Mouse (Mus musculus) heart, adult 2 months (tissue): ENCODE data around the gene Trmt6. TPM values are rescaled to one million over a fixed set of nuclear protein-coding genes. Genes with fewer than 3 reads are reported as not detected.

Source experiments
- DNase-seq, 2 experiments: peaks; one replicate each; pipeline ENCODE4 v3.0.0; 2021
- H3K27ac ChIP-seq: fragments of 200-600 bp; 2 replicates; pipeline ENCODE4 v1.8.1; 2022
- H3K27me3 ChIP-seq: fragments of 200-500 bp; 2 replicates; pipeline ENCODE4 v1.6.1; 2012; ENCODE audit warnings: mild to moderate bottlenecking, low read length, inconsistent platforms, mixed read lengths; ENCODE audit not compliant: control insufficient read depth, insufficient read depth
- H3K36me3 ChIP-seq: fragments of 200-500 bp; 2 replicates; pipeline ENCODE4 v1.6.1; 2012; ENCODE audit warnings: low read length, inconsistent platforms; ENCODE audit not compliant: control insufficient read depth, insufficient read depth
- H3K4me1 ChIP-seq: fragments of 200-500 bp; 2 replicates; pipeline ENCODE4 v1.6.1; 2011; ENCODE audit warnings: low read length; ENCODE audit not compliant: control insufficient read depth, insufficient read depth
- H3K4me3 ChIP-seq: fragments of 200-600 bp; 2 replicates; pipeline ENCODE4 v1.8.1; 2022
- H3K79me2 ChIP-seq: fragments of 200-500 bp; replicated peaks from 2 replicates; pipeline ENCODE4 v1.6.1; 2012; ENCODE audit warnings: mild to moderate bottlenecking, inconsistent platforms, low read length, moderate library complexity, mixed read lengths; ENCODE audit not compliant: control insufficient read depth, insufficient read depth
- H3K9ac ChIP-seq: fragments of 200-500 bp; 2 replicates; pipeline ENCODE4 v1.6.1; 2012; ENCODE audit warnings: low read depth, mild to moderate bottlenecking, control low read depth, inconsistent platforms, low read length, mixed read lengths
- CTCF ChIP-seq: fragments of 200-600 bp; IDR thresholded peaks from 2 replicates; pipeline ENCODE4 v1.8.1; 2022; ENCODE audit warnings: antibody characterized with exemption, mild to moderate bottlenecking, moderate library complexity
- EP300 ChIP-seq: fragments of 200-500 bp; IDR thresholded peaks from 2 replicates; pipeline ENCODE4 v1.6.1; 2011; ENCODE audit warnings: low read depth, low read length, control low read depth; ENCODE audit not compliant: insufficient read depth
- POLR2A ChIP-seq: fragments of 200-500 bp; IDR thresholded peaks from 2 replicates; pipeline ENCODE4 v1.6.1; 2011; ENCODE audit warnings: mild to moderate bottlenecking, low read depth, low read length, control low read depth; ENCODE audit not compliant: insufficient read depth
- WGBS: fragments of 180-500 bp; shearing (Covaris S2); methylation state at CpG from one replicate; pipeline ENCODE4 v1.1.7; 2018; 5-methylcytosine and 5-hydroxymethylcytosine counted together
- intact Hi-C: fragments of 180-260 bp; cut with DNase I; formaldehyde crosslinking; loops from one replicate; pipeline ENCODE4 v1.15.1; 2025
- polyA plus RNA-seq: library from polyadenylated mRNA; depleted of rRNA; stranded (reverse); fragments of >200 nt; gene quantifications from 2 replicates; pipeline ENCODE4 v1.2.3, GENCODE M21; 2012
- total RNA-seq, 2 experiments: library from RNA; stranded (reverse); gene quantifications; 2 replicates each; pipeline ENCODE4 v1.2.3; 2021

Gene Trmt6
- total and polyA plus RNA-seq, 3 experiments: 1.9 to 6.7 (median 5.2) TPM

DNA sequence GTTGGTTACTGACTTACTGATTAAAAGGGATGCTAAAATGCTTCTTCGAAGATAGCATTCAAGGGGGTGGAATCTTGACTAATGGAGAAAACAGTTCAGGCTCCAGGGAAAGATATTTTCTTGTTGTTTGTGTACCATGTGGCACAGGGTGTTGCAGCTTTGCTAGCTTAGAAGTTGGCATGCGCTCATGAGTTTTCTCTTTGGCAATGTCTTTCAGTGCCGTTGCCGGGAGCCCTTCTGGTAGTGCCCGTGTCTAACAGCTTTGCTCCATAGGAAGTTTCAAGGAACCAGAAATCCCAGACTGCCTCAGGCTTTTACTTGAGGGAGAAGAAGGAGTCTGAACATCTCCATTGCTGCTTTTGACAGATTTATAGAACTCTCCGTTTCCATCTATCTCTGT, 33.3 kb upstream of the Trmt6 start:
- DNase-seq: no peak
- no peak overlapping the region for H3K4me3 ChIP-seq
- H3K4me1 ChIP-seq: peaks cover 7% of the 10 kb centered on the region
- H3K27ac ChIP-seq: no peak overlapping the region
- no peak for TF ChIP-seq EP300
- no peak for TF ChIP-seq CTCF
- H3K79me2 ChIP-seq: peaks cover 3% of the 10 kb centered on the region; the same call in 1 of the 2 replicates
- no peaks in the 10 kb centered on the region; the same call in 1 of the 2 replicates for H3K36me3 ChIP-seq
- 87% methylated on average over 6 of the region's 6 CpGs for WGBS
- no peak overlapping the region for H3K9ac ChIP-seq
- intact Hi-C loops: loop anchor here (2.0 to 10.0 kb wide), 2 partner anchors 332 to 1796 kb away; partner anchors contain the start of gene Tmx4
- H3K27me3 ChIP-seq: no peaks in the 10 kb centered on the region

DNA sequence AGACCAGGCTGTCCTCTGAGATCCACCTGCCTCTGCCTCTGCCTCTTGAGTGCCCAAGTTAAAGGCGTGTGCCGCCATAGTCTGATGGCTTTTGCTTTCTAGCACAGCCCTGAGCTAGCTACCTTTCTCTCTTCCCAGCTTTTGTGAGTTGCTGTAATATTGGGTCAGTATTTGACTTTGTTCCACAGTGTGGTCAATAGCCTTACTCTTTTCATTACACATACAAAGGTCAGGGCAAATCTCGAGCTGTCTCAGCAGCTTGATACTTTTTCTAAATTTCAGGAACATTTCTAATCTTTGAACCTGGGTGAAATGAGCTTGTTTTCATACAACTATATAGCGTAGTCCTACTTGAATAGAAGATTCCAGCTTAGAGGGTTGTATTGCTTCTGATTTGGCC, 32.5 kb upstream of the Trmt6 start:
- H3K36me3 ChIP-seq: no peaks in the 10 kb centered on the region; the same call in 1 of the 2 replicates
- H3K27ac ChIP-seq: no peak overlapping the region
- H3K9ac ChIP-seq: no peak overlapping the region
- TF ChIP-seq EP300 (no peak), CTCF (no peak), POLR2A (no peak)
- H3K4me3 ChIP-seq: no peak overlapping the region
- WGBS: 91% methylated on average over 4 of the region's 4 CpGs
- intact Hi-C loops: loop anchor here (2.0 to 10.0 kb wide), 2 partner anchors 332 to 1796 kb away; partner anchors contain the start of gene Tmx4
- DNase-seq: no peak
- H3K27me3 ChIP-seq: no peaks in the 10 kb centered on the region
- H3K4me1 ChIP-seq: peaks cover 7% of the 10 kb centered on the region
- peaks cover 3% of the 10 kb centered on the region; the same call in 1 of the 2 replicates for H3K79me2 ChIP-seq

DNA sequence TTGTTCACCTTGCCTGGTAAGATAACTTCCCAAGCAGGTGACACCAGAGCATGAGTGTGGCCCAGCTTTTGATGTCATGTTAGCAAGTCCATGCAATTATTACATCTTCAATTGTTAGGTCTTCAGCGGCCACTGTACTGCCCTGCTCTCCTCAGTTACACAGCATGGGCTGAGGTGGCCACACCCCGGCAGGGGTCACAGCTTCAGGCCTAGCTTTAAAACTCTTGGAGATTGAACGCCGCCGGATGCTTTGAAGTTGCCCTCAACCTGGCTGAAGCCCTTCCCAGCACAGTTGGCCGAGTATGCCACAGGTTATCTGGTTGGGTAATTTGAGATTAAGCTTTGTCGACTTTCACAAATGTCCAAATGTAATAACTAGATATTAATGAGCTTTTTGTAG, 31.7 kb upstream of the Trmt6 start:
- TF ChIP-seq EP300: no peak
- no peak for TF ChIP-seq POLR2A
- TF ChIP-seq CTCF: no peak
- peaks cover 3% of the 10 kb centered on the region; the same call in 1 of the 2 replicates for H3K79me2 ChIP-seq
- peak overlapping the region; percentile 58 for H3K9ac ChIP-seq
- no peak for DNase-seq
- 45% methylated on average over 7 of the region's 7 CpGs for WGBS
- no peaks in the 10 kb centered on the region; the same call in 1 of the 2 replicates for H3K36me3 ChIP-seq
- H3K4me1 ChIP-seq: peaks cover 7% of the 10 kb centered on the region
- H3K4me3 ChIP-seq: peak overlapping the region; percentile 95
- H3K27ac ChIP-seq: no peak overlapping the region
- H3K27me3 ChIP-seq: no peaks in the 10 kb centered on the region
- intact Hi-C loops: loop anchor here (10.0 kb wide), 1 partner anchor 1797 kb away; the partner anchor contains the start of gene Tmx4

DNA sequence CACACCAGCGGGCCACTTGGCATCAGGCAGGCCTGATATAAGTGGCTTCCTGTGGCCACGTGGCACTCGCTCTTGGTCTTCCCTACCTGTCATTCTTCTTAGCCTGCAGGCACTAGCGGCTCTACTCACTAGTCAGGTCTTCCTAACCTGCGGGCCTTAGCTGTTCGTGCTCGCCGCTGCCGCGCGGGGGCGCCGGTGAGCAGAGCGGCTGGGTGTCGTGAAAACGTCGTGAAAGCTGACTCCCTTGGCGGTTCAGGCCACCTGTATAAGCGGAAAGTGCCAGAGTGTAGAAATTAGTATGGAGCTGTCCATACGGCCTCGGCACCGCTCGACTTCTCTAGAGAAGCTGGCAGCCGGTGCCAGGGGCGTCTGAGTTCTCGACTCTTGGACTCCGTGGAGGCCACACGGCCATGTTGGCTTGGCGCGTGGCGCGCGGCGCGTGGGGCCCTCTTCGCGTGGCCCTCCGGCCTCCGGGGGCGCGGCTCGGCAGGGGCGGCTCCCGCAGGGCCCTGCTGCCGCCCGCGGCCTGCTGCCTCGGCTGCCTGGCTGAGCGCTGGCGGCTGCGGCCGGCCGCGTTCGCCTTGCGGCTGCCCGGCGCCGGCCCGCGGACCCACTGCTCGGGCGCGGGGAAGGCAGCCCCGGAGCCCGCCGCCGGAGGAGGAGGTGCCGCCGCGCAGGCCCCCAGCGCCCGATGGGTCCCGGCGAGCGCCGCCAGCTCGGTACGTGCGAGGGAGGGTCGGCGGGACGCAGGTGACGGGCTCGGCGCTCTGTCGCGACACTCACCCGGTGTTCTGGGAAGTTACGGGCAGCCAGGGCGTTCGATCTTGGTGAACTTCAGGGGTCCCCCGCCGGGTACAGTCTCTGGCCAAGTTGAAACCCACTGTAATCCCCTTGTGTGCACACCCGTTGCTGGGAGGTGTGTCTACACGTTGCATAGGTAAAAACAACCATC, 30.8 kb upstream of the Trmt6 start, which contains the start of gene Crls1:
Crls1 (plus strand) TSS at position 260 of the 952 bp plus-strand sequence.
- Histone ChIP-seq H3K4me1 (peaks cover 7% of the 10 kb centered on the region), H3K27me3 (no peaks in the 10 kb centered on the region), H3K9ac (peak within 1 kb of the TSS; percentile 98), H3K79me2 (peaks cover 3% of the 10 kb centered on the region; the same call in 1 of the 2 replicates), H3K4me3 (peak within 1 kb of the TSS; percentile 95), H3K36me3 (no peaks in the 10 kb centered on the region; the same call in 1 of the 2 replicates), H3K27ac (peak within 1 kb of the TSS; percentile 78)
- 1% methylated on average over 95 of the region's 96 CpGs for WGBS
- intact Hi-C loops: loop anchor here (1.0 to 10.0 kb wide), 3 partner anchors 30 to 1798 kb away; partner anchors contain the start of genes Mcm8, Tmx4 and Trmt6
- TF ChIP-seq POLR2A (peak; percentile 61), CTCF (no peak), EP300 (peak; percentile 78; the same call in 1 of the 2 replicates)
- DNase-seq: peak; percentile 94 to 99

DNA sequence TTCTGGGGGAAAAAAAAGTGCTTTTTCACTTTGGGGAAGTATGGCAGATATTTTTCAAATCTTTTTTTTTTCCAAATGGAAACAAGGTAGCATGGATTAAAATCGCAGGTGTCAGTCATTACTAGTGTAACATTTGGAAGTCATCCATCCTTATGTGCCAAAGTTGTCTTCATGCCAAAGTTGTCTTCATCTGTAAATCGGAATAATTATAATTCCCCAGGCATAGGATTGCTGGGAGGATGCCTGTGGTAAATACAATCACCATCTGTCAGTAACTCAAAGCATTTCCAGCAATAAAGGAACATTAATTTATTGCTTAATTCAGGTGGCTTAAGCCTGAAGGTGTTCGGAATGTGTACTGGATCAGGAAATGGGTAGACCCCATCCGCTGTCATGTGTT, 25.2 kb upstream of the Trmt6 start:
- Histone ChIP-seq H3K27me3 (no peaks in the 10 kb centered on the region), H3K9ac (no peak overlapping the region), H3K27ac (no peak overlapping the region), H3K79me2 (no peaks in the 10 kb centered on the region), H3K4me3 (no peak overlapping the region), H3K36me3 (no peaks in the 10 kb centered on the region), H3K4me1 (no peaks in the 10 kb centered on the region)
- DNase-seq: no peak
- 89% methylated on average over 4 of the region's 4 CpGs for WGBS
- TF ChIP-seq POLR2A (no peak), CTCF (no peak), EP300 (no peak)
- intact Hi-C loops: loop anchor here (10.0 kb wide), 1 partner anchor 1804 kb away; the partner anchor contains the start of gene Tmx4

DNA sequence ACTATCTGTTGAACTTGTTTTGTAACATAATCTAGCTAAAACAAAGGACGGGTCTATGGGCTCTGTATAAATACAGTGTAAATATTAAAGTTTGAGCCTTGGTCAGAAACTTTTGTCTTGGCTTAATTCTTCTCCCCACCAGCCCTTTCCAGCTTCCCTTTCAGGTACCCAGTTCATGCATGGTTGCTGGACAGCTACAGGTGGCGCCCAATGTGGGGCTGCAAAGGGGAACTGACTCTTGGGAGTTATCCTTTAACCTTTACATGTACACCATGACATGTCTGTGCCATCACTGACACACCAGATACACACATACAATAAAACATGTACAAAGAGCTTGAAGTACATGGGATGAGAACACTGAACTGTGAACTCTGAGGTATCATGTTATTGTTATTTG, 12.9 kb downstream of the Trmt6 start:
- H3K79me2 ChIP-seq: no peaks in the 10 kb centered on the region
- no peak overlapping the region for H3K4me3 ChIP-seq
- no peaks in the 10 kb centered on the region for H3K4me1 ChIP-seq
- no peak overlapping the region for H3K9ac ChIP-seq
- no peak overlapping the region for H3K27ac ChIP-seq
- intact Hi-C loops: no loop called here
- H3K27me3 ChIP-seq: no peaks in the 10 kb centered on the region
- TF ChIP-seq POLR2A (no peak), CTCF (no peak), EP300 (no peak)
- WGBS: 89% methylated on average over 2 of the region's 2 CpGs
- no peaks in the 10 kb centered on the region; the same call in 1 of the 2 replicates for H3K36me3 ChIP-seq
- no peak for DNase-seq
